Mouse (Mus musculus): ENCODE measurements around the gene D630039A03Rik. TPM values are rescaled to one million over a fixed set of nuclear protein-coding genes. Genes with fewer than 3 reads are reported as not detected.
A peak's percentile ranks its signal among the peaks of the same experiment; 100 is the strongest.

The D630039A03Rik gene
- polyA plus RNA-seq, 1 experiment from 2014 or later = 11.9 TPM

- no peak overlapping the region for H3K9ac ChIP-seq (ENCODE audit: low read length)
- ATAC-seq (ENCODE audit: insufficient read depth, low FRiP score) = no peak
- H3K27me3 ChIP-seq (ENCODE audit: control insufficient read depth, insufficient read depth, low read length) = no peaks in the 10 kb centered on the region
- H3K4me3 ChIP-seq (replicated peaks; ENCODE audit: low read length) = no peak overlapping the region
- H3K4me2 ChIP-seq (ENCODE audit: low read depth, low read length) = no peak overlapping the region
- 0 out of 2 replicates have a peak, but pooled peaks cover 4% of the 10 kb centered on the region for H3K36me3 ChIP-seq (ENCODE audit: control insufficient read depth, insufficient read depth, low read length)
- no peaks in the 10 kb centered on the region for H3K9me3 ChIP-seq (replicated peaks; ENCODE audit: control insufficient read depth, low read length)
- H3K27ac ChIP-seq (ENCODE audit: low read length) = no peak overlapping the region
- WGBS = 78% methylated on average over 4 of the region's 4 CpGs
- H3K4me1 ChIP-seq (ENCODE audit: control insufficient read depth, insufficient read depth, low read length) = no peaks in the 10 kb centered on the region
Measured at GRCm38 (mm10) chr4:57940631-57941030, 24.5 kb upstream of the D630039A03Rik start.

- H3K36me3 ChIP-seq (ENCODE audit: control insufficient read depth, insufficient read depth, low read length) = no peaks in the 10 kb centered on the region
- ATAC-seq (ENCODE audit: insufficient read depth, low FRiP score) = no peak
- no peak overlapping the region for H3K9ac ChIP-seq (ENCODE audit: low read length)
- WGBS = 75% methylated on average over 6 of the region's 6 CpGs
- H3K27ac ChIP-seq (ENCODE audit: low read length) = no peak overlapping the region
- H3K9me3 ChIP-seq (replicated peaks; ENCODE audit: control insufficient read depth, low read length) = 0 out of 2 replicates have a peak, but pooled peaks cover 4% of the 10 kb centered on the region
- H3K4me1 ChIP-seq (ENCODE audit: control insufficient read depth, insufficient read depth, low read length) = no peaks in the 10 kb centered on the region
- H3K27me3 ChIP-seq (ENCODE audit: control insufficient read depth, insufficient read depth, low read length) = no peaks in the 10 kb centered on the region
- H3K4me3 ChIP-seq (replicated peaks; ENCODE audit: low read length) = no peak overlapping the region
- H3K4me2 ChIP-seq (ENCODE audit: low read depth, low read length) = no peak overlapping the region
Measured at GRCm38 (mm10) chr4:57937292-57937691, 21.2 kb upstream of the D630039A03Rik start.

GRCm38 (mm10) chr4:57934181-57934580 lies 18.1 kb upstream of the D630039A03Rik start:
- Histone ChIP-seq H3K9me3 (replicated peaks; ENCODE audit: control insufficient read depth, low read length) (0 out of 2 replicates have a peak, but pooled peaks cover 4% of the 10 kb centered on the region), H3K36me3 (ENCODE audit: control insufficient read depth, insufficient read depth, low read length) (no peaks in the 10 kb centered on the region), H3K27me3 (ENCODE audit: control insufficient read depth, insufficient read depth, low read length) (no peaks in the 10 kb centered on the region), H3K4me2 (ENCODE audit: low read depth, low read length) (no peak overlapping the region), H3K4me3 (replicated peaks; ENCODE audit: low read length) (no peak overlapping the region), H3K9ac (ENCODE audit: low read length) (no peak overlapping the region), H3K27ac (ENCODE audit: low read length) (no peak overlapping the region), H3K4me1 (ENCODE audit: control insufficient read depth, insufficient read depth, low read length) (no peaks in the 10 kb centered on the region)
- 60% methylated on average over 5 of the region's 5 CpGs for WGBS
- no peak for ATAC-seq (ENCODE audit: insufficient read depth, low FRiP score)

- no peaks in the 10 kb centered on the region for H3K36me3 ChIP-seq (ENCODE audit: control insufficient read depth, insufficient read depth, low read length)
Measured at GRCm38 (mm10) chr4:57930559-57931170, 14.6 kb upstream of the D630039A03Rik start.

GRCm38 (mm10) chr4:57927464-57928205 lies 11.5 kb upstream of the D630039A03Rik start:
- peak; percentile 33; the same call in 1 of the 2 replicates for ATAC-seq (ENCODE audit: insufficient read depth, low FRiP score)
- Histone ChIP-seq H3K4me2 (ENCODE audit: low read depth, low read length) (no peak overlapping the region), H3K9me3 (replicated peaks; ENCODE audit: control insufficient read depth, low read length) (0 out of 2 replicates have a peak, but pooled peaks cover 2% of the 10 kb centered on the region), H3K27me3 (ENCODE audit: control insufficient read depth, insufficient read depth, low read length) (no peaks in the 10 kb centered on the region), H3K36me3 (ENCODE audit: control insufficient read depth, insufficient read depth, low read length) (no peaks in the 10 kb centered on the region), H3K27ac (ENCODE audit: low read length) (no peak overlapping the region), H3K4me1 (ENCODE audit: control insufficient read depth, insufficient read depth, low read length) (no peaks in the 10 kb centered on the region), H3K9ac (ENCODE audit: low read length) (no peak overlapping the region), H3K4me3 (replicated peaks; ENCODE audit: low read length) (no peak overlapping the region)
- 20% methylated on average over 3 of the region's 3 CpGs for WGBS

More at GRCm38 (mm10) chr4:57930559-57931170, 14.6 kb upstream of the D630039A03Rik start:
- Histone ChIP-seq H3K4me3 (replicated peaks; ENCODE audit: low read length) (no peak overlapping the region), H3K27ac (ENCODE audit: low read length) (no peak overlapping the region), H3K4me2 (ENCODE audit: low read depth, low read length) (no peak overlapping the region), H3K27me3 (ENCODE audit: control insufficient read depth, insufficient read depth, low read length) (no peaks in the 10 kb centered on the region), H3K4me1 (ENCODE audit: control insufficient read depth, insufficient read depth, low read length) (no peaks in the 10 kb centered on the region), H3K9me3 (replicated peaks; ENCODE audit: control insufficient read depth, low read length) (0 out of 2 replicates have a peak, but pooled peaks cover 4% of the 10 kb centered on the region), H3K9ac (ENCODE audit: low read length) (no peak overlapping the region)
- WGBS = 75% methylated on average over 5 of the region's 5 CpGs
- no peak for ATAC-seq (ENCODE audit: insufficient read depth, low FRiP score)

- Histone ChIP-seq H3K9me3 (replicated peaks; ENCODE audit: control insufficient read depth, low read length) (no peaks in the 10 kb centered on the region), H3K36me3 (ENCODE audit: control insufficient read depth, insufficient read depth, low read length) (no peaks in the 10 kb centered on the region), H3K9ac (ENCODE audit: low read length) (peak overlapping the region; percentile 5; the same call in 1 of the 2 replicates), H3K27ac (ENCODE audit: low read length) (no peak overlapping the region), H3K4me1 (ENCODE audit: control insufficient read depth, insufficient read depth, low read length) (0 out of 2 replicates have a peak, but pooled peaks cover 1% of the 10 kb centered on the region), H3K27me3 (ENCODE audit: control insufficient read depth, insufficient read depth, low read length) (no peaks in the 10 kb centered on the region), H3K4me2 (ENCODE audit: low read depth, low read length) (no peak overlapping the region), H3K4me3 (replicated peaks; ENCODE audit: low read length) (no peak overlapping the region)
- ATAC-seq (ENCODE audit: insufficient read depth, low FRiP score) = no peak
- WGBS = 74% methylated on average over 6 of the region's 6 CpGs
Measured at GRCm38 (mm10) chr4:57924556-57925071, 8.5 kb upstream of the D630039A03Rik start.

- Histone ChIP-seq H3K4me3 (replicated peaks; ENCODE audit: low read length) (no peak overlapping the region), H3K27ac (ENCODE audit: low read length) (no peak overlapping the region), H3K9me3 (replicated peaks; ENCODE audit: control insufficient read depth, low read length) (no peaks in the 10 kb centered on the region), H3K36me3 (ENCODE audit: control insufficient read depth, insufficient read depth, low read length) (no peaks in the 10 kb centered on the region), H3K27me3 (ENCODE audit: control insufficient read depth, insufficient read depth, low read length) (no peaks in the 10 kb centered on the region), H3K4me1 (ENCODE audit: control insufficient read depth, insufficient read depth, low read length) (0 out of 2 replicates have a peak, but pooled peaks cover 3% of the 10 kb centered on the region), H3K9ac (ENCODE audit: low read length) (no peak overlapping the region), H3K4me2 (ENCODE audit: low read depth, low read length) (no peak overlapping the region)
- no peak for ATAC-seq (ENCODE audit: insufficient read depth, low FRiP score)
- 23% methylated on average over 5 of the region's 5 CpGs for WGBS
Measured at GRCm38 (mm10) chr4:57922171-57922570, 6.1 kb upstream of the D630039A03Rik start.

GRCm38 (mm10) chr4:57920522-57920921 lies 4.4 kb upstream of the D630039A03Rik start:
- 87% methylated on average over 1 of the region's 1 CpGs for WGBS
- no peak overlapping the region for H3K4me2 ChIP-seq (ENCODE audit: low read depth, low read length)
- peaks cover 6% of the 10 kb centered on the region; the same call in 1 of the 2 replicates for H3K4me1 ChIP-seq (ENCODE audit: control insufficient read depth, insufficient read depth, low read length)
- H3K4me3 ChIP-seq (replicated peaks; ENCODE audit: low read length) = no peak overlapping the region
- H3K9me3 ChIP-seq (replicated peaks; ENCODE audit: control insufficient read depth, low read length) = no peaks in the 10 kb centered on the region
- H3K9ac ChIP-seq (ENCODE audit: low read length) = no peak overlapping the region
- no peak overlapping the region for H3K27ac ChIP-seq (ENCODE audit: low read length)
- H3K27me3 ChIP-seq (ENCODE audit: control insufficient read depth, insufficient read depth, low read length) = no peaks in the 10 kb centered on the region
- H3K36me3 ChIP-seq (ENCODE audit: control insufficient read depth, insufficient read depth, low read length) = no peaks in the 10 kb centered on the region
- no peak for ATAC-seq (ENCODE audit: insufficient read depth, low FRiP score)

Measured in stomach, embryonic 16.5 days (tissue).